Comparison of ENCODE assay signal across 1 mouse cellular context in genomic region chr19:38818766-38819426, GRCm38 (mm10).
A peak's percentile ranks its signal among the peaks of the same experiment; 100 is the strongest.
TF ChIP-seq lines count a peak whose summit lies in the region.

Gene Noc3l, minus strand, starts transcription at chr19:38819237.

TF ChIP-seq in CH12.LX, 34 proteins besides CTCF, POLR2A, EP300 and RAD21 (continued from another document):
- TF ChIP-seq JUND (conservative IDR thresholded peaks at IDR 0.05; ENCODE audit: low read depth, low read length): no peak
- TF ChIP-seq POLR2AphosphoS2 (IDR thresholded peaks at IDR 0.05; ENCODE audit: low read depth, low read length): peak; percentile 48; the same call in 1 of the 2 replicates
- peak; percentile 88 for TF ChIP-seq TCF12 (IDR thresholded peaks at IDR 0.05; ENCODE audit: low read depth, low read length)
- TF ChIP-seq UBTF (IDR thresholded peaks at IDR 0.05; ENCODE audit: low read depth, low read length): 0 out of 2 replicates have a peak, but pooled peaks have one; percentile 35
- TF ChIP-seq ZC3H11A (IDR thresholded peaks at IDR 0.05; ENCODE audit: low read depth, low read length): no peak
- TF ChIP-seq ZNF384 (IDR thresholded peaks at IDR 0.05; ENCODE audit: low read depth, low read length): no peak
- TF ChIP-seq MAX (IDR thresholded peaks at IDR 0.05; ENCODE audit: low read length): peak; percentile 96
- peak; percentile 100 for TF ChIP-seq MXI1 (IDR thresholded peaks at IDR 0.05; ENCODE audit: low read depth, low read length)
- TF ChIP-seq E2F4 (IDR thresholded peaks at IDR 0.05; ENCODE audit: insufficient replicate concordance, low read depth, low read length): no peak
- peak; percentile 98 for TF ChIP-seq MYC (IDR thresholded peaks at IDR 0.05; ENCODE audit: low read depth, low read length)
- TF ChIP-seq IRF4 (IDR thresholded peaks at IDR 0.05; ENCODE audit: low read depth, low read length): peak; percentile 68
- TF ChIP-seq KAT2A (IDR thresholded peaks at IDR 0.05; ENCODE audit: insufficient replicate concordance, low read length): peak; percentile 80; the same call in 1 of the 2 replicates
- peak; percentile 98 for TF ChIP-seq SIN3A (IDR thresholded peaks at IDR 0.05; ENCODE audit: low read length)
- no peak for TF ChIP-seq MAFK (IDR thresholded peaks at IDR 0.05; ENCODE audit: insufficient replicate concordance, low read length)
- TF ChIP-seq USF1 (IDR thresholded peaks at IDR 0.05; ENCODE audit: low read depth, low read length): no peak
- TF ChIP-seq ZKSCAN1 (IDR thresholded peaks at IDR 0.05; ENCODE audit: borderline replicate concordance, low read depth, low read length): no peak
- TF ChIP-seq CHD1 (IDR thresholded peaks at IDR 0.05; ENCODE audit: low read depth, low read length): no peak
- TF ChIP-seq ETS1 (conservative IDR thresholded peaks at IDR 0.05; ENCODE audit: low read depth, low read length): no peak
- TF ChIP-seq HCFC1 (IDR thresholded peaks at IDR 0.05; ENCODE audit: low read depth, low read length): peak; percentile 85
- peak; percentile 44; the same call in 1 of the 2 replicates for TF ChIP-seq TBP (conservative IDR thresholded peaks at IDR 0.05; ENCODE audit: low read depth, low read length)
- TF ChIP-seq PAX5 (IDR thresholded peaks at IDR 0.05; ENCODE audit: low read length): no peak
- 0 out of 2 replicates have a peak, but pooled peaks have one; percentile 45 for TF ChIP-seq MEF2A (IDR thresholded peaks at IDR 0.05; ENCODE audit: borderline replicate concordance, low read depth, low read length)
- peak; percentile 60; the same call in 1 of the 2 replicates for TF ChIP-seq ZMIZ1 (IDR thresholded peaks at IDR 0.05; ENCODE audit: low read depth, low read length)
- no peak for TF ChIP-seq USF2 (conservative IDR thresholded peaks at IDR 0.05; ENCODE audit: low read depth, low read length)
- peak; percentile 31; the same call in 1 of the 2 replicates for TF ChIP-seq SMC3 (IDR thresholded peaks at IDR 0.05; ENCODE audit: low read depth, low read length)
- no peak for TF ChIP-seq NRF1 (IDR thresholded peaks at IDR 0.05; ENCODE audit: low read depth, low read length)
